Comparison of ENCODE assay signal across 8 mouse cellular contexts in genomic region chr3:84281936-84282371, GRCm38 (mm10). TPM values are rescaled to one million over a fixed set of nuclear protein-coding genes. Genes with fewer than 3 reads are reported as not detected.
DNase-seq lines count a peak whose midpoint lies in the region; ATAC-seq lines count a peak whose summit lies in the region.

No protein-coding gene starts in this region.

- H3K4me2 ChIP-seq in hindbrain, embryonic 15.5 days: peak overlapping the region; percentile 15

- H3K9ac ChIP-seq in hindbrain, embryonic 15.5 days: no peak overlapping the region

- WGBS in hindbrain, embryonic 15.5 days: 28% methylated on average over 10 of the region's 10 CpGs

- no peak overlapping the region for H3K27ac ChIP-seq in hindbrain, embryonic 15.5 days (replicated peaks)

- DNase-seq in adrenal gland, postnatal 14 days: peak; percentile 34
- no peak for DNase-seq in adrenal gland, postnatal 25 days
- peak; percentile 38 for DNase-seq in MN1 (ENCODE audit: low spot score)
- peak; percentile 11 for DNase-seq in lung, postnatal 36 days
- DNase-seq in Muller cell, postnatal 12 days (ENCODE audit: inconsistent ontology term): no peak
- no peak for DNase-seq in left cerebral cortex, adult 8-10 months (ENCODE audit: low spot score in 2 of 2)
- DNase-seq in cerebellum, adult 9-11 months: no peak

- H3K9me3 ChIP-seq in hindbrain, embryonic 15.5 days: no peaks in the 10 kb centered on the region

- ATAC-seq in hindbrain, embryonic 15.5 days (ENCODE audit: low FRiP score, low read depth): no peak

- H3K4me3 ChIP-seq in hindbrain, embryonic 15.5 days: no peak overlapping the region

- H3K27me3 ChIP-seq in hindbrain, embryonic 15.5 days: no peaks in the 10 kb centered on the region

- H3K36me3 ChIP-seq in hindbrain, embryonic 15.5 days: no peaks in the 10 kb centered on the region

- H3K4me1 ChIP-seq in hindbrain, embryonic 15.5 days (replicated peaks): peaks cover 21% of the 10 kb centered on the region

RNA-seq across cellular contexts. Expression of gene Trim2, which starts 24.7 kb away (rescaled TPM):
- 53.5 and 56.7 TPM in 2 replicates for total RNA-seq in adrenal gland, postnatal 14 days (2021)
- total RNA-seq in adrenal gland, postnatal 25 days (2021): 71.7 and 83.1 TPM in 2 replicates
- 139 and 145 TPM in 2 replicates for polyA plus RNA-seq in hindbrain, embryonic 15.5 days (2015; fragmentation: Nextera tagmentation; extraction: Ambion mirVana)
- 100 to 1,000 TPM; 252 to 273 (median 260) TPM for total RNA-seq in left cerebral cortex, adult 8-10 months (2022)

Comparison
In these comparisons a context has a peak if more than half of its experiments do, and no peak if none do; other contexts are left out.
1. DNase-seq: peak in adrenal gland, postnatal 14 days (single experiment), MN1 (single experiment) and lung, postnatal 36 days (single experiment); none in adrenal gland, postnatal 25 days (single experiment), Muller cell, postnatal 12 days (single experiment), left cerebral cortex, adult 8-10 months (0 of 2) and cerebellum, adult 9-11 months (single experiment).